Mouse (Mus musculus) ovary, postnatal 14 days (tissue): ENCODE measurements around the gene Gm16181.
A peak's percentile ranks its signal among the peaks of the same experiment; 100 is the strongest.

Source experiments
- DNase-seq: peaks from one replicate; pipeline ENCODE4 v3.0.0; 2022; ENCODE audit warnings: low spot score

Gm16181 gene

DNA sequence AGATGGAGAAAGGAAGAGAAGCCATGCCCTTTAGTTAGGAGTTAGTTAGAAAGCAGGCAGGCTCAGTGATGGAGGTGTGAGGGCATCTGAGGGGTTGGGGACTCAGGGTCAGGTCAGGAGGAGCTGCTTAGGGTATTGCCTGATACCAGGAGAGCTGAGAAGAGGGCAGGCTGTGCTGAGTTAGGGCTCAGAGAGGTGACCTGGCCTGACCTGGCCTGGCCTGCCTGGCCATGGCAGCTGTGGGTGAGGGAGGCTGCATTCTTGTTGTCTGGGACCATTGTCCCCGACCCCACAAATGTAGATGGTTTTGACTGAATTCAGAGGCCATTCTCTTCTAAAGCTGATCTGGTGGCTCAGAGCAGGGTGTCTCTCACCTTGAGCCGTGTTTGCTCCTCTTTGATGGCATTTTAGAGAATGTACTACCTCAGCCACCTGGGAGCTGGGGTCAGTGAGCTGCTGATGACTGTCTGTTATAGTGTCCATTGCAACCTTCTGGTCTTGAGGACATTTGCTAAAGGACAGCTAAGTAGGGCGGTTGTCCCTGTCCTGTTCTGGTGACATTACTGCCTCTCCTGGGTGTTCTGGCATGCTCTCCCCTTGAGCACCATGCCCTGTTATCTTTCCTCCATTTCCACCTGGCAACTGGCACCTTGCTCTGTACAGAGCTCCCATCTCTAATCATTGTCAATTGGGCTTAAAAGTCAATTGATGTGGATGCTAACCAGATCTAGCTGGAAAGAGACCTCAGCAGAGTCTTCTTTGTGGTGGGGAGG is 29.9 kb downstream of the Gm16181 start:
- DNase-seq, result no peak

DNA sequence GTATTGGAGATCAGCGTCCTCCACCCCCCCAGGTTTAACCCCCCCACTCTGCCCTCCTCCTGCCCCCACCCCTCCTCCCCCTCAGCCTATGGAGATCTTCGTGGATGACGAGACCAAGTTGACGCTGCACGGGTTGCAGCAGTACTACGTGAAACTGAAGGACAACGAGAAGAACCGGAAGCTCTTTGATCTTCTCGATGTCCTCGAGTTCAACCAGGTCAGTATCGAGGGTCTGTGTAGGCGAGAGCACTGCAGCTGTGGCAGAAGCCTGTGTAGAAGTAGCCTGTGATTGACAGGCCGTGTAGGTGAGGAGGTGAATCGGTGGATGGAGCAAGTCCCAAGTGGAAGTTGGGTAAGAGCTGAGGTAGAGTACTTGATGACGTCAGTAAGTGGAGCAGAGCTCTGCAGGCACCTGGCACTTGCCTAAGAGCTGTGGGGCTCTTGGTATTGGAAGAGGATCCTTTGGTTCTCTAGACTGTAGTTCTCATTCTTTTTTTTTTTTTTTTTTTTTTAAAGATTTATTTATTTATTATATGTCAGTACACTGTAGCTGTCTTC is 30.6 kb downstream of the Gm16181 start:
- DNase-seq, result no peak

- DNase-seq, result no peak
Measured at GRCm38 (mm10) chr17:35251981-35252380, 31.3 kb downstream of the Gm16181 start.

DNA sequence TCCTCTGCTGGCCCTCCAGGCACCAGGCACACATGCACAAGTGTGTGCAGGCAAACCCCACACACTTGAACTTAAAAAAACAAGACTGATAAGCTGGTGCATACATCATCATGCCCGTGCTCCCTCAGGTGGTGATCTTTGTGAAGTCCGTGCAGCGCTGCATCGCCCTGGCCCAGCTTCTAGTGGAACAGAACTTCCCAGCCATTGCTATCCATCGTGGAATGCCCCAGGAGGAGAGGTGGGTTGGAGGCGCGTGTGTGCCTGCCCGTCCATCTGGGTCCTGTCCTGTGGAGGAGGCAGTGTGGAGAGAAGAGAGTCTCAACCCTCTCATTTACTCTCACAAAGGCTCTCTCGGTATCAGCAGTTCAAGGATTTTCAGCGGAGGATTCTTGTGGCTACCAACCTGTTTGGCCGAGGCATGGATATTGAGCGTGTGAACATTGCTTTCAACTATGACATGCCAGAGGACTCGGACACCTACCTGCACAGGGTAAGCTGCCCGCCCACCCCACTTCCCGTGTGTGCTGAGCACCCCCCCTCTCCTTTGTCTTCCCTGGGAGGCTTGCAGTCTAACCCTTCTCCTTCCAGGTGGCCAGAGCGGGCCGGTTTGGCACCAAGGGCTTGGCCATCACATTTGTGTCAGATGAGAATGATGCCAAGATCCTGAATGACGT is 32.1 kb downstream of the Gm16181 start:
- no peak for DNase-seq

GRCm38 (mm10) chr17:35253293-35254093 is 32.9 kb downstream of the Gm16181 start:
- DNase-seq, result no peak

GRCm38 (mm10) chr17:35254241-35255098 is 33.8 kb downstream of the Gm16181 start:
- DNase-seq, result no peak

- DNase-seq, result no peak
Measured at GRCm38 (mm10) chr17:35255301-35255700, 34.7 kb downstream of the Gm16181 start.

DNA sequence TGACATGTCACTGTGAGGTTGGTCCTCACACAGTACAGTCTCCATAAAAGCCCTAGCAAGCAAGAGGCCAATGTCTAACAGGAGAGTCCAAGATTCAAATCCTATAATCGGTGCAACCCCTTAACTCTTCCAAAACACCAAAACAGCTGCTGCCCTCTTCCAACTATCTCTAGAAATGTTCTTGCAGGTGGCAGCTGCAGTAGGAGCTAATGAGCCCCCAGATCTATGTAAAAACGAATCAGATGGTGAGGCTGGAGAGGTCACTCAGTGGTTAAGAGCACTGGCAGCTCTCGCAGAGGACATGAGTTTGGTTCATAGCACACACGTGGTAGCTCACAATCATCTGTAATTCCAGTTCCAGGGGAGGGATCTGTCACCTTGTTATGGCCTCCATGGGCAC is 35.1 kb downstream of the Gm16181 start:
- DNase-seq, result no peak

DNA sequence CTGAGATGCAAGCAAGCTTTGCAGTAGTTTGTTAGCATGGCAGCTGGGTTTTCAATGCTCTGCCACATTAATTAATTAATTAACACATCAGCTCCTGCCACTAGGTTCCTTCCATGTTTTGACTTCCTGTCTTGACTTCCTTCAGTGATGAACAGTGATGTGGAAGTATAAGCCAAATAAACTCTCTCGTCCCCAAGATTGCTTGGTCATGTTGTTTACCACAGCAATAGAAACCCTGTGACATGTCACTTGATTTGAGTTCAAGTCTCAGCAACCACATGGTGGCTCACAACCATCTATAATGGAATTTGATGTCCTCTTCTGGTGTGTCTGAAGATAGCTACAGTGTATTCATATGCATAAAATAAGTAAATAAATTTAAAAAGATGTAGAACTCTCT is 36.7 kb downstream of the Gm16181 start:
- no peak for DNase-seq

GRCm38 (mm10) chr17:35257824-35258491 is 37.3 kb downstream of the Gm16181 start:
- peak; percentile 92 for DNase-seq

DNA sequence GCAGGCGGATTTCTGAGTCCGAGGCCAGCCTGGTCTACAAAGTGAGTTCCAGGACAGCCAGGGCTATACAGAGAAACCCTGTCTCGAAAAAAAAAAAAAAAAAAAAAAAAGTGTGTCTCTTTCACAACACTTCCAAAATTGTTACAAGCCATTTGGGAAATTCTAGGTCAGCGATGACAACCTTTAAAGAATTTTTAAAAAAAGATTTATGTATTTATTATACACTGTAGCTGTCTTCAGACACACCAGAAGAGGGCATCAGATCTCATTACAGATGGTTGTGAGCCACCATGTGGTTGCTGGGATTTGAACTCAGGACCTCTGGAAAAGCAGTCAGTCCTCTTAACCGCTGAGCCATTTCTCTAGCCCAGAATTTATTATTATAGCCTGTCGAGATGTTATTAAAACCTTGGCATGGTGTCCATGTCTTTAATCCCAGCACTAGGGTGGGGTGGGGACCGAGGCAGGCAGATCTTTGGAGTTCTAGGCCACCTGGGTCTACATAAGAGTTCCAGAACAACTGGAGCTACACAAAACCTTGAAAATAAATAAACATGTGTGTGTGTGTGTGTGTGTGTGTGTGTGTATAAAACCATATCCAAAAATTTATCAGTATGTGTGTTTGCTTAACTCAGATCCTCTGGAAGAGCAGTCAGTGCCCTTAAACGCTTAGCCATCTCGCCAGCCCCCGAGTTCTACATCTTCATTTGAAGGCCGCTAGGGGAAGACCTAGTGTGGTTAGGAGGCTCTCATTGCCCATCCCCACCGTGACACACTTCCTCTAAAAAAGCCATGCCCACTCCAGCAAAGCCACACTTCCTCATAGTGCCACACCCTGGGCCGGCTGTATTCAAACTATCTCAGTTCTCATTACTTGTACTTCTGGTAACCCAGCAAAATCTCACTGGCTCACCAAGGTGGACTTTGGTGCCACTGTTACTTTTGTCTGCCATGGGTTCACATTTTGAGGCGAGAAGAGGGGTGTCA is 38.2 kb downstream of the Gm16181 start:
- no peak for DNase-seq

- DNase-seq, result no peak
Measured at GRCm38 (mm10) chr17:35259621-35260020, 39.0 kb downstream of the Gm16181 start.

DNA sequence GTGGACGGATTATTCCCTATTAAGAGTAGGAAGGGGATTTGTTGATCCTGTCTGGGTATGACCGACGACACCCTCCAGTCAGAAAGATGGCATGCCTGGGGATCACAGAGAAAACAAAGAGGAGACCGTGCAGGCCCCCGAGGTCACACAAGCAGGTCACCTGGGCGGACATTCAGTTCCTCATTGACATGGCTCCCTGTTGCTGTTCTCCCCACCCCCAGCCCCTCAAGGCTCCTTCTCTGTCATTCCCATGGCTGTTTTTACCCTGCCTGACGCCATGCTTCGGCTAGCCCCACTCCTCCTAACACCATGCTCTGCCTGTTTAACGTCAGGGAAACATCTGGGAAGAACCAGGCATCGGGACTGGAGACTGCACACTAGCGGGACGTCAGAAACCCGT is 41.0 kb downstream of the Gm16181 start:
- no peak for DNase-seq

- DNase-seq, result peak; percentile 99
Measured at GRCm38 (mm10) chr17:35262664-35263522, 42.3 kb downstream of the Gm16181 start, which contains the start of gene H2-D1. Gene H2-D1 (plus strand): TSS chr17:35262730.

DNA sequence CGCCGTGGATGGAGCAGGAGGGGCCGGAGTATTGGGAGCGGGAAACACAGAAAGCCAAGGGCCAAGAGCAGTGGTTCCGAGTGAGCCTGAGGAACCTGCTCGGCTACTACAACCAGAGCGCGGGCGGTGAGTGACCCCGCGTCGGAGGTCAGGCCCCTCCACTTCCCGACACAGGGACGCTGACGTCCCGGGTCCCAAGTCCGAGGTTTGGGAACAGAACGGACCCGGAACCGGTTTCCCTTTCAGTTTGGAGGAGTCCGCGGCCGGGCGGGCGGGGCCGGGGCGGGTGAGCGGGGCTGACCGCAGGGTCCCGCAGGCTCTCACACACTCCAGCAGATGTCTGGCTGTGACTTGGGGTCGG is 42.9 kb downstream of the Gm16181 start:
- no peak for DNase-seq

DNA sequence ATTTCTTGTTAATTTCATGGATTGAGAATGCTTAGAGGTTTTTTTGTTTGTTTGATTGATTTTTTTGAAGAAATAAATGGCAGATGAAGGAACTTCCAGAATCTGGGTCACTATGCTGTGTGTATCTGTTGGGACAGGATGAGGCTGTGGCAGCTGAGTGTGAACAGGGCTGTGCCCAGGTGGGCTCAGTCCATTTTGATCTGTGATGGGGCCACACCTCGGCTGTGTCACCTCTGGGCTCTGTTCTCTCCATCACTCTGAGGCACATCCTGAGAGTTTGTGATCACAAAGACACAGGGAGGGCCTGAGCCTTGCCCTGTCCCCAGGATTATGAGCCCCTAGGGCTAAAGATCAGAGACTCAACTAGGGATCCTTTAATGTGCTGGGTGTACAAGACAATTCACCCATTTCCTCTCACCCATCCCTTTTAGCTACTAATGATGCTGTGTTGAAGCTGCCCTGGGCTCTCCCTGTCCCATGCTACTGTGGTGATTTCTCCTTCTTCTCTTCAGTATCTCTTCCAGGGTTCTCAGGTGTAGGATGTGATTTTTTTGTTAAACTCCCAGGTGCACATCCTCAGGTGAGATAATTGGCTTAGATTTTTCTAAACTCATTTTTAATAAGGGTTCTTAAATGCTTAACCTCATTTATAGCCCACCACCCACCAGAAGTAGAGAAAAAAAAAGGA is 46.9 kb downstream of the Gm16181 start:
- no peak for DNase-seq

DNA sequence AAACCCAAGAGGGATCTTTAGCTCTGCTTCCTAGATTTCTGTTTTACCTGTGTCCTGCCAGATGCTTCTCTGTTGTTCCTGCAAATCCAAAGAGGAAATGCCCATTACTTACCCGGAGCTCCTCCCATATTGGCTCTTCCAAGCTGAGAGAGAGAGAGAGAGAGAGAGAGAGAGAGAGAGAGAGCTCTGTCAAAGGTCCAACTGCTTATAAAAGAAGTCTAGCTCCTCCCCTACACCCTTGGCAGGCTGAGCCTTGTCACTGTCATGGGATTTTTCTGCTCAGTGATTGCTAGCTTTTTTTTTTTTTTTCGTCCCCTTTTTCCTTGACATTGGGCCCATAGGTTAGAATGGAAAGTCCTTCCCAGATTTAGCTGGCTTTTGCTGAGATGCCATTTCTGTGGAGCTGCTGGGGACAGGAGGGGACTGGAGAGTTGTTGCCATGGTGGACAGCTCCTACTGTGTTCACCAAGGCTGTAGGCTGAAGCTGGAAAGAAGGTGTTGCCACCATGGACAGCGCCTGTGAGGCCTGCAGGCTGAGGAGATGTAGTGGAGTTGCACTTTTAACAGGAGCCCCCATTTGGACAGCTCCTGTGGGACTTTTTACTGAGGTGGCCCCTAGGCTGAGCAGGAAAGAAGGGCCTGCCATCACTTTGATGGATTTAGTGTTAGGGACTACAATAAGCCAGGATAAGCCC is 49.2 kb downstream of the Gm16181 start:
- no peak for DNase-seq

GRCm38 (mm10) chr17:35272249-35272648 is 51.6 kb downstream of the Gm16181 start:
- DNase-seq, result no peak
